Mouse (Mus musculus): ENCODE results near the gene Cmtm2a. TPM values are rescaled to one million over a fixed set of nuclear protein-coding genes. Genes with fewer than 3 reads are reported as not detected.
"Not testable (repeated sequence)": the region's sequence is repeated elsewhere in the genome, so short reads cannot be mapped to it uniquely, and the experiment has no call there.

The Cmtm2a gene
- polyA plus RNA-seq (2015; fragmentation: Nextera tagmentation; extraction: Ambion mirVana) = not detected in 2 replicates

- not testable (repeated sequence) for H3K27ac ChIP-seq; H3K27me3 ChIP-seq; H3K9ac ChIP-seq; H3K4me2 ChIP-seq; H3K4me3 ChIP-seq; H3K4me1 ChIP-seq; H3K36me3 ChIP-seq (ENCODE audit: poor library complexity, severe bottlenecking); ATAC-seq; H3K9me3 ChIP-seq (replicated peaks)
- WGBS = 81% methylated on average over 12 of the region's 12 CpGs
Observed at GRCm38 (mm10) chr8:104293081-104293480, at the start of gene Cmtm2a. Gene Cmtm2a (minus strand): TSS chr8:104293181.

- H3K36me3 ChIP-seq (ENCODE audit: poor library complexity, severe bottlenecking) = peaks cover 7% of the 10 kb centered on the region; the same call in 1 of the 2 replicates
- peaks cover 10% of the 10 kb centered on the region; the same call in 1 of the 2 replicates for H3K4me1 ChIP-seq
- H3K9me3 ChIP-seq (replicated peaks) = no peaks in the 10 kb centered on the region
- H3K4me2 ChIP-seq = no peak overlapping the region
- no peak overlapping the region for H3K9ac ChIP-seq
- no peaks in the 10 kb centered on the region for H3K27me3 ChIP-seq
- ATAC-seq = no peak
- no peak overlapping the region for H3K27ac ChIP-seq
- H3K4me3 ChIP-seq = no peak overlapping the region
- WGBS = 84% methylated on average over 5 of the region's 5 CpGs
Observed at GRCm38 (mm10) chr8:104342426-104342825, 49.4 kb upstream of the Cmtm2a start.

- H3K9ac ChIP-seq = no peak overlapping the region
- H3K4me3 ChIP-seq = no peak overlapping the region; the same call in 1 of the 2 replicates
- H3K4me2 ChIP-seq = peak overlapping the region; percentile 81
- no peaks in the 10 kb centered on the region for H3K27me3 ChIP-seq
- no peak overlapping the region for H3K27ac ChIP-seq
- peaks cover 2% of the 10 kb centered on the region; the same call in 1 of the 2 replicates for H3K36me3 ChIP-seq (ENCODE audit: poor library complexity, severe bottlenecking)
- H3K4me1 ChIP-seq = peaks cover 10% of the 10 kb centered on the region; the same call in 1 of the 2 replicates
- peaks cover 4% of the 10 kb centered on the region; the same call in 1 of the 2 replicates for H3K9me3 ChIP-seq (replicated peaks)
- 44% methylated on average over 6 of the region's 6 CpGs for WGBS
- ATAC-seq = no peak; the same call in 1 of the 2 replicates
Observed at GRCm38 (mm10) chr8:104341678-104342077, 48.7 kb upstream of the Cmtm2a start.

- no peaks in the 10 kb centered on the region for H3K27me3 ChIP-seq
- H3K9ac ChIP-seq = peak overlapping the region; percentile 73
- peak overlapping the region; percentile 60 for H3K4me3 ChIP-seq
- H3K9me3 ChIP-seq (replicated peaks) = peaks cover 4% of the 10 kb centered on the region; the same call in 1 of the 2 replicates
- H3K27ac ChIP-seq = no peak overlapping the region; the same call in 1 of the 2 replicates
- peak overlapping the region; percentile 81 for H3K4me2 ChIP-seq
- peaks cover 10% of the 10 kb centered on the region; the same call in 1 of the 2 replicates for H3K4me1 ChIP-seq
- ATAC-seq = peak; percentile 67
- no peaks in the 10 kb centered on the region for H3K36me3 ChIP-seq (ENCODE audit: poor library complexity, severe bottlenecking)
- WGBS = 0% methylated on average over 23 of the region's 24 CpGs
Observed at GRCm38 (mm10) chr8:104341106-104341561, 48.2 kb upstream of the Cmtm2a start.

GRCm38 (mm10) chr8:104340233-104341105 is 47.5 kb upstream of the Cmtm2a start:
- Histone ChIP-seq H3K4me3 (peak overlapping the region; percentile 60), H3K9me3 (replicated peaks) (peaks cover 4% of the 10 kb centered on the region; the same call in 1 of the 2 replicates), H3K9ac (peak overlapping the region; percentile 73), H3K27ac (no peak overlapping the region; the same call in 1 of the 2 replicates), H3K27me3 (no peaks in the 10 kb centered on the region), H3K4me2 (peak overlapping the region; percentile 81), H3K4me1 (peaks cover 10% of the 10 kb centered on the region; the same call in 1 of the 2 replicates), H3K36me3 (ENCODE audit: poor library complexity, severe bottlenecking) (no peaks in the 10 kb centered on the region)
- ATAC-seq = peak; percentile 77
- WGBS = 0% methylated on average over 40 of the region's 54 CpGs

GRCm38 (mm10) chr8:104339983-104340232 is 46.9 kb upstream of the Cmtm2a start:
- Histone ChIP-seq H3K9me3 (replicated peaks) (peaks cover 4% of the 10 kb centered on the region; the same call in 1 of the 2 replicates), H3K36me3 (ENCODE audit: poor library complexity, severe bottlenecking) (no peaks in the 10 kb centered on the region), H3K4me3 (peak overlapping the region; percentile 60), H3K27me3 (no peaks in the 10 kb centered on the region), H3K9ac (peak overlapping the region; percentile 73), H3K4me1 (peaks cover 10% of the 10 kb centered on the region; the same call in 1 of the 2 replicates), H3K4me2 (peak overlapping the region; percentile 81), H3K27ac (no peak overlapping the region)
- ATAC-seq = peak; percentile 29; the same call in 1 of the 2 replicates
- WGBS = 0% methylated on average over 6 of the region's 6 CpGs

GRCm38 (mm10) chr8:104339229-104339982 is 46.4 kb upstream of the Cmtm2a start, which contains the start of gene Cmtm3:
Gene Cmtm3 (plus strand): TSS chr8:104339410.
- H3K4me2 ChIP-seq = peak within 1 kb of the TSS; percentile 81
- H3K4me1 ChIP-seq = peaks cover 10% of the 10 kb centered on the region; the same call in 1 of the 2 replicates
- peak within 1 kb of the TSS; percentile 60 for H3K4me3 ChIP-seq
- WGBS = 12% methylated on average over 18 of the region's 18 CpGs
- ATAC-seq = no peak
- peaks cover 4% of the 10 kb centered on the region; the same call in 1 of the 2 replicates for H3K9me3 ChIP-seq (replicated peaks)
- H3K27ac ChIP-seq = no peak within 1 kb of the TSS
- no peaks in the 10 kb centered on the region for H3K27me3 ChIP-seq
- H3K9ac ChIP-seq = peak within 1 kb of the TSS; percentile 73
- H3K36me3 ChIP-seq (ENCODE audit: poor library complexity, severe bottlenecking) = no peaks in the 10 kb centered on the region

- Histone ChIP-seq H3K9me3 (replicated peaks) (peaks cover 4% of the 10 kb centered on the region; the same call in 1 of the 2 replicates), H3K4me1 (peaks cover 10% of the 10 kb centered on the region; the same call in 1 of the 2 replicates), H3K36me3 (ENCODE audit: poor library complexity, severe bottlenecking) (no peaks in the 10 kb centered on the region), H3K27me3 (no peaks in the 10 kb centered on the region), H3K4me2 (no peak overlapping the region), H3K27ac (no peak overlapping the region), H3K9ac (no peak overlapping the region), H3K4me3 (no peak overlapping the region)
- no peak for ATAC-seq
- 45% methylated on average over 3 of the region's 3 CpGs for WGBS
Observed at GRCm38 (mm10) chr8:104337890-104338289, 44.9 kb upstream of the Cmtm2a start.

- peaks cover 4% of the 10 kb centered on the region; the same call in 1 of the 2 replicates for H3K9me3 ChIP-seq (replicated peaks)
- no peaks in the 10 kb centered on the region for H3K36me3 ChIP-seq (ENCODE audit: poor library complexity, severe bottlenecking)
- no peaks in the 10 kb centered on the region for H3K27me3 ChIP-seq
- H3K27ac ChIP-seq = no peak overlapping the region
- ATAC-seq = no peak
- H3K9ac ChIP-seq = no peak overlapping the region
- WGBS = 73% methylated on average over 1 of the region's 1 CpGs
- no peak overlapping the region for H3K4me2 ChIP-seq
- peaks cover 10% of the 10 kb centered on the region; the same call in 1 of the 2 replicates for H3K4me1 ChIP-seq
- H3K4me3 ChIP-seq = no peak overlapping the region
Observed at GRCm38 (mm10) chr8:104336806-104337205, 43.8 kb upstream of the Cmtm2a start.

- Histone ChIP-seq H3K9ac (no peak overlapping the region), H3K9me3 (replicated peaks) (peaks cover 4% of the 10 kb centered on the region; the same call in 1 of the 2 replicates), H3K4me1 (no peaks in the 10 kb centered on the region), H3K4me3 (no peak overlapping the region), H3K27me3 (no peaks in the 10 kb centered on the region), H3K27ac (no peak overlapping the region), H3K36me3 (ENCODE audit: poor library complexity, severe bottlenecking) (no peaks in the 10 kb centered on the region), H3K4me2 (no peak overlapping the region)
- WGBS = 100% methylated on average over 1 of the region's 1 CpGs
- no peak for ATAC-seq
Observed at GRCm38 (mm10) chr8:104334196-104334595, 41.2 kb upstream of the Cmtm2a start.

GRCm38 (mm10) chr8:104333786-104334185 is 40.8 kb upstream of the Cmtm2a start:
- Histone ChIP-seq H3K9me3 (replicated peaks) (peaks cover 4% of the 10 kb centered on the region; the same call in 1 of the 2 replicates), H3K27ac (no peak overlapping the region), H3K4me2 (no peak overlapping the region), H3K36me3 (ENCODE audit: poor library complexity, severe bottlenecking) (no peaks in the 10 kb centered on the region), H3K4me3 (no peak overlapping the region), H3K4me1 (no peaks in the 10 kb centered on the region), H3K9ac (no peak overlapping the region), H3K27me3 (no peaks in the 10 kb centered on the region)
- no peak for ATAC-seq
- WGBS = 80% methylated on average over 5 of the region's 5 CpGs

Data from forebrain, embryonic 13.5 days (tissue).